Mouse (Mus musculus) embryo, embryonic 9.5 days (tissue): ENCODE results near the gene Cyfip1.

ENCODE experiments used
- DNase-seq: peaks from one replicate; pipeline ENCODE4 v3.0.0-alpha.2; 2017; ENCODE audit errors: extremely low spot score

Cyfip1 gene

GRCm38 (mm10) chr7:55841445-55841844 lies at the start of gene Cyfip1:
Gene Cyfip1, plus strand, starts transcription at chr7:55841745.
- DNase-seq, result no peak

GRCm38 (mm10) chr7:55792280-55792679 lies 49.3 kb upstream of the Cyfip1 start:
- no peak for DNase-seq

- DNase-seq, result peak; percentile 7
Observed at GRCm38 (mm10) chr7:55793236-55793951, 48.2 kb upstream of the Cyfip1 start.

GRCm38 (mm10) chr7:55793952-55794603 lies 47.5 kb upstream of the Cyfip1 start, which contains the start of gene Tubgcp5:
Gene Tubgcp5, plus strand, starts transcription at chr7:55794154.
- peak; percentile 96 for DNase-seq

- no peak for DNase-seq
Observed at GRCm38 (mm10) chr7:55799981-55800380, 41.6 kb upstream of the Cyfip1 start.

- DNase-seq, result no peak
Observed at GRCm38 (mm10) chr7:55809967-55810366, 31.6 kb upstream of the Cyfip1 start.

GRCm38 (mm10) chr7:55824468-55824867 lies 17.1 kb upstream of the Cyfip1 start:
- no peak for DNase-seq

- DNase-seq, result no peak
Observed at GRCm38 (mm10) chr7:55827551-55827950, 14.0 kb upstream of the Cyfip1 start.

- no peak for DNase-seq
Observed at GRCm38 (mm10) chr7:55836877-55837276, 4.7 kb upstream of the Cyfip1 start.

GRCm38 (mm10) chr7:55841977-55842503 lies 495 bp downstream of the Cyfip1 start:
- peak; percentile 93 for DNase-seq

- DNase-seq, result no peak
Observed at GRCm38 (mm10) chr7:55842504-55843152, 1.1 kb downstream of the Cyfip1 start.

- DNase-seq, result no peak
Observed at GRCm38 (mm10) chr7:55846606-55847312, 5.2 kb downstream of the Cyfip1 start.

GRCm38 (mm10) chr7:55849948-55850571 lies 8.5 kb downstream of the Cyfip1 start:
- DNase-seq, result peak; percentile 27

GRCm38 (mm10) chr7:55852787-55853186 lies 11.2 kb downstream of the Cyfip1 start:
- DNase-seq, result no peak

GRCm38 (mm10) chr7:55855597-55855996 lies 14.1 kb downstream of the Cyfip1 start:
- no peak for DNase-seq

GRCm38 (mm10) chr7:55856741-55857140 lies 15.2 kb downstream of the Cyfip1 start:
- no peak for DNase-seq

- no peak for DNase-seq
Observed at GRCm38 (mm10) chr7:55857729-55858128, 16.2 kb downstream of the Cyfip1 start.

- DNase-seq, result no peak
Observed at GRCm38 (mm10) chr7:55858836-55859517, 17.4 kb downstream of the Cyfip1 start.

- no peak for DNase-seq
Observed at GRCm38 (mm10) chr7:55859518-55859872, 17.9 kb downstream of the Cyfip1 start.

GRCm38 (mm10) chr7:55859956-55860355 lies 18.4 kb downstream of the Cyfip1 start:
- DNase-seq, result no peak

GRCm38 (mm10) chr7:55861175-55861574 lies 19.6 kb downstream of the Cyfip1 start:
- DNase-seq, result no peak
